Mouse (Mus musculus) MEL (cell line): Measurements from ENCODE around the gene Itih3. TPM values are rescaled to one million over a fixed set of nuclear protein-coding genes. Genes with fewer than 3 reads are reported as not detected.

Experiments used
- DNase-seq: peaks from one replicate; pipeline ENCODE4 v3.0.0; 2011; ENCODE audit warnings: low read depth, low spot score
- H3K27ac ChIP-seq: 2 replicates; pipeline ENCODE4 v1.5.1; 2012; ENCODE audit warnings: low read depth, mild to moderate bottlenecking, control low read depth, low read length, moderate library complexity; ENCODE audit not compliant: control insufficient read depth
- H3K27me3 ChIP-seq, 2 experiments: fragments of 150-350 bp in 1 of 2; sonication (generic) in 1 of 2; 2 replicates each; pipeline ENCODE4 v1.6.1; 2012; ENCODE audit warnings: low read length in 2 of 2, mild to moderate bottlenecking in 2 of 2, improper control_type of control experiment in 1 of 2, moderate library complexity in 1 of 2; ENCODE audit not compliant: insufficient read depth in 2 of 2, control insufficient read depth in 1 of 2
- H3K36me3 ChIP-seq, 2 experiments: 2 replicates each; pipeline ENCODE4 v1.6.1; 2012 to 2014; ENCODE audit warnings: low read length in 2 of 2, improper control_type of control experiment in 1 of 2, inconsistent platforms in 1 of 2, mild to moderate bottlenecking in 1 of 2; ENCODE audit not compliant: insufficient read depth in 2 of 2, control insufficient read depth in 1 of 2
- H3K4me1 ChIP-seq, 2 experiments: fragments of 150-350 bp in 1 of 2; sonication (generic) in 1 of 2; 2 replicates each; pipeline ENCODE4 v1.6.1; 2012; ENCODE audit warnings: low read length in 2 of 2, improper control_type of control experiment in 1 of 2, mild to moderate bottlenecking in 1 of 2; ENCODE audit not compliant: insufficient read depth in 2 of 2, control insufficient read depth in 1 of 2
- H3K4me3 ChIP-seq, 2 experiments: fragments of 150-350 bp in 1 of 2; sonication (generic) in 1 of 2; 2 replicates each; pipeline ENCODE4 v1.5.1; 2012; ENCODE audit warnings: low read depth in 2 of 2, low read length in 2 of 2, mild to moderate bottlenecking in 2 of 2, moderate library complexity in 2 of 2, control low read depth in 1 of 2, improper control_type of control experiment in 1 of 2; ENCODE audit not compliant: control insufficient read depth in 1 of 2, insufficient read depth in 1 of 2
- H3K79me2 ChIP-seq: 2 replicates; pipeline ENCODE4 v1.6.1; 2012; ENCODE audit warnings: mild to moderate bottlenecking, low read length, moderate library complexity; ENCODE audit not compliant: control insufficient read depth, poor library complexity, insufficient read depth
- H3K9ac ChIP-seq: 2 replicates; pipeline ENCODE4 v1.6.1; 2012; ENCODE audit warnings: low read depth, mild to moderate bottlenecking, control low read depth, low read length, moderate library complexity; ENCODE audit not compliant: control insufficient read depth, poor library complexity, severe bottlenecking
- H3K9me3 ChIP-seq: fragments of 150-350 bp; sonication (generic); replicated peaks from 2 replicates; pipeline ENCODE4 v1.6.1; 2012; ENCODE audit warnings: mild to moderate bottlenecking, low read length, improper control_type of control experiment, moderate library complexity; ENCODE audit not compliant: insufficient read depth
- BHLHE40 ChIP-seq: IDR thresholded peaks from 2 replicates; pipeline ENCODE4 v1.6.1; 2012; ENCODE audit warnings: low read depth, mild to moderate bottlenecking, inconsistent platforms, low read length, improper control_type of control experiment, borderline replicate concordance
- CHD1 ChIP-seq: IDR thresholded peaks from 2 replicates; pipeline ENCODE4 v1.6.1; 2012; ENCODE audit warnings: low read depth, mild to moderate bottlenecking, inconsistent platforms, low read length, improper control_type of control experiment
- ETS1 ChIP-seq: IDR thresholded peaks from 2 replicates; pipeline ENCODE4 v1.6.1; 2012; ENCODE audit warnings: low read depth, mild to moderate bottlenecking, inconsistent platforms, low read length, improper control_type of control experiment, moderate library complexity
- GATA1 ChIP-seq: IDR thresholded peaks from 2 replicates; pipeline ENCODE4 v1.6.1; 2011; ENCODE audit warnings: low read depth, low read length, improper control_type of control experiment
- HCFC1 ChIP-seq: IDR thresholded peaks from 2 replicates; pipeline ENCODE4 v1.6.1; 2012; ENCODE audit warnings: low read depth, mild to moderate bottlenecking, inconsistent platforms, low read length, improper control_type of control experiment, moderate library complexity
- JUND ChIP-seq: IDR thresholded peaks from 2 replicates; pipeline ENCODE4 v1.6.1; 2011; ENCODE audit warnings: low read depth, mild to moderate bottlenecking, improper control_type of control experiment, low read length
- KAT2A ChIP-seq: conservative IDR thresholded peaks from 2 replicates; pipeline ENCODE4 v1.6.1; 2012; ENCODE audit warnings: low read depth, low read length, improper control_type of control experiment, inconsistent platforms
- MAFK ChIP-seq: IDR thresholded peaks from 2 replicates; pipeline ENCODE4 v1.6.1; 2011; ENCODE audit warnings: low read depth, mild to moderate bottlenecking, low read length, improper control_type of control experiment, borderline replicate concordance
- MAZ ChIP-seq: IDR thresholded peaks from 2 replicates; pipeline ENCODE4 v1.6.1; 2012; ENCODE audit warnings: low read depth, mild to moderate bottlenecking, inconsistent platforms, low read length, improper control_type of control experiment
- MEF2A ChIP-seq: IDR thresholded peaks from 2 replicates; pipeline ENCODE4 v1.6.1; 2014; ENCODE audit warnings: low read depth, mild to moderate bottlenecking, inconsistent platforms, low read length, improper control_type of control experiment; ENCODE audit not compliant: poor library complexity, insufficient replicate concordance, severe bottlenecking; ENCODE audit errors: extremely low read depth
- MYB ChIP-seq: IDR thresholded peaks from 2 replicates; pipeline ENCODE4 v1.6.1; 2011; ENCODE audit warnings: mild to moderate bottlenecking, low read depth, low read length, improper control_type of control experiment
- NELFE ChIP-seq: IDR thresholded peaks from 2 replicates; pipeline ENCODE4 v1.6.1; 2011; ENCODE audit warnings: low read depth, low read length, improper control_type of control experiment
- POLR2AphosphoS2 ChIP-seq: IDR thresholded peaks from 2 replicates; pipeline ENCODE4 v1.6.1; 2011; ENCODE audit warnings: low read length, improper control_type of control experiment
- RCOR1 ChIP-seq: IDR thresholded peaks from 2 replicates; pipeline ENCODE4 v1.6.1; 2012; ENCODE audit warnings: low read depth, mild to moderate bottlenecking, inconsistent platforms, low read length, improper control_type of control experiment
- SIN3A ChIP-seq: IDR thresholded peaks from 2 replicates; pipeline ENCODE4 v1.6.1; 2012; ENCODE audit warnings: low read length, improper control_type of control experiment, inconsistent platforms
- SMC3 ChIP-seq: IDR thresholded peaks from 2 replicates; pipeline ENCODE4 v1.6.1; 2011; ENCODE audit warnings: low read depth, low read length, improper control_type of control experiment
- TAL1 ChIP-seq: IDR thresholded peaks from 2 replicates; pipeline ENCODE4 v1.6.1; 2012; ENCODE audit warnings: mild to moderate bottlenecking, inconsistent platforms, low read length, moderate library complexity, mixed read lengths
- TBP ChIP-seq: IDR thresholded peaks from 2 replicates; pipeline ENCODE4 v1.8.0; 2011; ENCODE audit warnings: low read depth, low read length, improper control_type of control experiment
- ZNF384 ChIP-seq: IDR thresholded peaks from 2 replicates; pipeline ENCODE4 v1.6.1; 2012; ENCODE audit warnings: low read depth, mild to moderate bottlenecking, inconsistent platforms, low read length, improper control_type of control experiment
- polyA plus RNA-seq, 2 experiments: library from polyadenylated mRNA; stranded (reverse) in 1 of 2; unstranded in 1 of 2; fragments of >175 nt in 1 of 2; fragments of >200 nt in 1 of 2; gene quantifications; 2 replicates each; pipeline versions ENCODE4 v1.2.1 to v1.2.4; 2012; ENCODE audit warnings: low replicate concordance in 2 of 2, low read depth in 1 of 2; ENCODE audit not compliant: insufficient read length in 2 of 2, insufficient read depth in 1 of 2, missing spikeins in 1 of 2
- total RNA-seq: library from RNA; depleted of rRNA; stranded (reverse); fragments of 300-350 nt; gene quantifications from 2 replicates; pipeline ENCODE4 v1.2.3, GENCODE M21; 2012

Gene Itih3
- total and polyA plus RNA-seq, 3 experiments, result not detected

GRCm38 (mm10) chr14:30933351-30933750, 9.8 kb upstream of the Itih3 start:
- H3K9ac ChIP-seq, result no peak overlapping the region

GRCm38 (mm10) chr14:30930386-30930785, 6.8 kb upstream of the Itih3 start:
- no peak for DNase-seq
- Histone ChIP-seq H3K36me3 (no peaks in the 10 kb centered on the region), H3K4me1 (no peaks in the 10 kb centered on the region), H3K27ac (no peak overlapping the region), H3K9me3 (no peaks in the 10 kb centered on the region), H3K4me3 (no peak overlapping the region), H3K79me2 (no peaks in the 10 kb centered on the region), H3K9ac (no peak overlapping the region), H3K27me3 (no peaks in the 10 kb centered on the region)
- TF ChIP-seq MEF2A (no peak), NELFE (no peak), RCOR1 (no peak), TBP (no peak), MAZ (no peak), TAL1 (no peak), ZNF384 (no peak), POLR2AphosphoS2 (no peak), CHD1 (no peak), KAT2A (no peak), MAFK (no peak), HCFC1 (no peak)

More at GRCm38 (mm10) chr14:30933351-30933750, 9.8 kb upstream of the Itih3 start:
- H3K9me3 ChIP-seq, result no peaks in the 10 kb centered on the region
- no peak for DNase-seq
- TF ChIP-seq MYB (no peak), ETS1 (no peak), MAFK (no peak), MAZ (no peak), SIN3A (no peak), SMC3 (no peak), KAT2A (no peak), BHLHE40 (no peak), JUND (no peak), CHD1 (no peak), GATA1 (no peak)
- TF ChIP-seq, all 39 proteins: peak for 0
- Histone ChIP-seq H3K27me3 (peaks cover 0 to 1% of the 10 kb centered on the region in 2 experiments; a peak in 1 of 4 replicates), H3K79me2 (no peaks in the 10 kb centered on the region), H3K4me1 (no peaks in the 10 kb centered on the region), H3K27ac (no peak overlapping the region), H3K36me3 (no peaks in the 10 kb centered on the region), H3K4me3 (no peak overlapping the region)
